Mouse (Mus musculus) Muller cell, postnatal 12 days (primary cell): ENCODE data around the gene Kcnj4.
A peak's percentile ranks its signal among the peaks of the same experiment; 100 is the strongest.
"Not testable (repeated sequence)": the region's sequence is repeated elsewhere in the genome, so short reads cannot be mapped to it uniquely, and the experiment has no call there.

Experiments
- DNase-seq: peaks from one replicate; pipeline ENCODE4 v3.0.0-alpha.2; 2015; ENCODE audit errors: inconsistent ontology term

The Kcnj4 gene

DNA sequence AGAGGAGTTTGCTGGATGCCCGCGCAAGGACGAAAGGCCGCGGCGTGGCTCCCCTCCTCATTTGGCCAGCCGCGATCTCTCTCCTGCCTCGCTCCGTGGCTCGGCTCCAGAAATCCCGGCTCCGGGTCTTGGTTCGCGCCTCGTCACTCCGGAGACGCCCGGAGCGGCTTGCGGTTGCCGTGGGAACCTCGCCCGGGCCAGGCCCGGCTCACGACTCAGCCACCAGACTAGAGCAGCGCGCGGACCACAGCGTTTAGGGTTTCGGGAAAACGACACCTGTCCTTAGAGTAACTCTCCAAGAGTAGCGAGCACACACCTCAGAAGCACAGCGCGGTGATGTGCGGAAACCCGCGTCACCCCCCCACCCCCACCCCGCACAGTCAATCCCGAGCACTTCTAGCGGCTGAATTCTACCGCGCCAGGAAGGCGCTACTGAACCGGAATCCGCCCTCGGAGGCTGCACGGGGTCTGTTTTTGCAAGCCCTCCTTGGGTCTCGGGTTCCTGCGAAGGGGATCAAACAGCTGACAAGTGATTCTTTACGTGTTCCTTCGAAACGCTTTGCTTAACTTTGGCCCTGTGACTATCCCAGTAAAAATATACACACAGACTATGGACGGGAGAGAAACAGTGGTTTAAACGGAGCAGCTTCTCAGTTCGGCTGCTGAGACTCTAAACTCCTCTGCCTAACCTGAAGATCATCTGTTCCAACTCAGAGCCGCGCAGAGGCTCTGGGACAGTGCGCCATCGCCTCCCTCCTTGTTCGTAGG is 6.7 kb upstream of the Kcnj4 start:
- DNase-seq, result peak; percentile 85

DNA sequence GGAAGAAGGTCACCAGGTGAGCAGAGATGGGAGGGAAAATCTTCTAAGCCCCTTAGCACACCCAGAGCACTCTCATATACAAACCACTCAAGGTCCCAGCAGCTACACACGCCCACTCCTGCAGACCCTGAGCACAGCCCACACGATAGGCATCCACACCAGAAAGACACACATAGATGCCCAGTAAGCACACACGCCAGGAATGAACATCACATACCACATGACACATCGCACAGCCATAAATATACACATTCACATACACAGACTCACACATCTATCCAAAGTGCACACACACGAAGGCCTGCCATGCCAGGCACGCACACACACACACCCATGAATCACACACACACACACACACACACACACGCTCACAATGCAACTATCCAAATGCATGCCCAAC is 5.4 kb upstream of the Kcnj4 start:
- DNase-seq, result no peak

DNA sequence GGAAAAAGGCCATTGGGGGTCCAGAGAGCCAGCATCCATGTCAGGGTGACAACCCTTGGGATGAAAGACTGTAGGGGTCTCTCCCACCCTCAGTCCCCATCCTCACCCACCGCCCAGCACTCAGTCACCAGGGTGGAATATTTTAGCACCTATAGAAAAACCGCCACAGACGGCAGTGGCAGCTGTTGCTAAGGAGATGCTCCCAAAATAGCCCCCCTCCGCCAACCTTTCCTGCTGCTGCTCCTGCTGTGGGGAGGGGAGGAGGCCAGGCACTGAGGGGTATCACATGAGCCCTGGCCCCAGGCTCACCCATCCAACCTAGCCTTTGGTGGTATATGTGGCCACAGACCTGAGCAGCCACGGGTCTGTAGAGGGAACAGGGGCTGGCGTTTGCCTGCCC is 5.0 kb upstream of the Kcnj4 start:
- DNase-seq, result no peak

DNA sequence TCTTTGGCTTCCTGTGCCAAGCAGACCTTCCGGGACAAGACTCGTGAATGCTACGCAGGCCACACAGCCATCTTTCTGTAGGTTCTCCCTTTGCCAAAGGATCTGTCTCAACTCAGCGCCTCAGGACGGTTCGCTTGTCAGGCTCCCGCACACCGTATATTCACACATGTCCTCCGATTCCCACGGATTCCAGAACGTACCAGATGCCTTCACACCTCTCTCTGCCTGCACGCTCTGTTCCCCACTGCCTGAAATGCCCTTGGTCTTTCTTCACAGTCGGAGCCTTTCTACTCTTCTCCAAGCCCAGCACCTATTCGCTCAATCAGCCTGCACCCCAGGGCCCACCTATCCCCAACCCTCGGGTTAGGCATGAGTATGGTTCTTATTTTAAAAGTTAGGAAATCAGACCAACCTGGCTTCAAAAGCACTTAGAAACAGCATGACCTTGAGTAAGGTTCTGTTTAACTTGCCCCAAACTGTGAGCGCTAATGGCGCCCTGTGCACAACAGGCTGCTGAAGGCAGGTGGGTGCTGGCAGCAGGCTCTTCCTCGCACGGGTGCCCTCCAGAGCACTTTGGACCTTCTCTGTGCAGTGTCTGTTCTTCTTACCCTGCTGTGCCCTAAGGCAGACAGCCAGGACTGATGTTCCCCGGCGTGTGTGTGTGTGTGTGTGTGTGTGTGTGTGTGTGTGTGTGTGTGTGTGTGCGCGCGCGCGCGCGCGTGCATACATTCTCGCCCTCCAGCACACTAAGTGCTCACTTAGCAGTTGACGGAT is 2.2 kb upstream of the Kcnj4 start:
- no peak for DNase-seq

DNA sequence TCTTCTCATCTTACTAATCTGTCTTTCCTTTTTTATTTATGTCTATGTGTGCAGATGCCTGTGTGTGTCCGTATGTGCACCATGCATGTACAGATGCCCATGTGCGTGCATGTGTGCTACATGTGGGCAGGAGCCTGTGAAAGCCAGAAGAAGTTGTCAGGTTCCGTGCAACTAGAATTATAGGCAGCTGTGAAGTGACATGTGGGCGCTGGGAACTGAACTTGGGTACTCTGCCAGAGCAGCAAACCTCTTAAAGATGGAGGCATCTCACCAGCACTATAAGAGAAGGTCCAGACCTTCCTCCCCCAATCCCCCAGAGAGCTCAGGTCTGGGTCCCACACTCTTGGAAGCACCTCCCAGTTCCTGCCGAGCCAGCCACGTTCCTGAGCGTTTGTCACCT is 1.4 kb upstream of the Kcnj4 start:
- no peak for DNase-seq

DNA sequence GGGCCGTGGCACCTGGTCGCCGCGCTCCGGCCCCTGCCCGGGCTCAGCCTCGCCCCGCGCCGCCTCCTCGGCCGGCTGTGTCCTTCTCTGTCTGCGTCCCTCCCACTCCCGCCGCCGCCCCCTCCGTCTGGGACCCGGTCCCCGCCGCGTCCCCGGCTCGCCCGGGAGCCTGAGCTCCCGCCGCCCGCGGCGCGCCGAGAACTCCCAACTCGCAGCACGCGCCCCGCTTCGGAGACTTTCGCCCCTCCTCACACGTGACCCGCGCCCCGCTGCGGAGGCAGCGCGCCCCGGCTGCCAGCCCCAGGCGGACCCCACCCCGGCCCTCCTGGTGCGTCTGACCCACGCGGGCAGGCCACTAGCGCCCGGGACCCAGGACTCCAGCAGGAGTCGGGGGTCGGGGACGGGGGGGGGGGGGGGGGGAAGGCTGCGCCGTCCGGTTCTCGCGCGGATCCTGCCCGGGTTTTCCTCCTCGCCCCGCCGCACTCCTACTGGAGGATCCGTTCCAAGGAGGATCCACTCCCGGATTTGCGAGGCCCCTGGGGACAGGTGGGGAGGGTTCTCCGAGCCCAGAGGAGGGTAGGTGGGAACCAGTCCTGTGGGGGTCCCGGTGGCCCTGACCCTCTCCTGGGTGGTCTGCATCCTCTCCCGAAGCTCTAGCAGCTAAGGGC is 709 bp upstream of the Kcnj4 start:
- DNase-seq, result peak; percentile 68

DNA sequence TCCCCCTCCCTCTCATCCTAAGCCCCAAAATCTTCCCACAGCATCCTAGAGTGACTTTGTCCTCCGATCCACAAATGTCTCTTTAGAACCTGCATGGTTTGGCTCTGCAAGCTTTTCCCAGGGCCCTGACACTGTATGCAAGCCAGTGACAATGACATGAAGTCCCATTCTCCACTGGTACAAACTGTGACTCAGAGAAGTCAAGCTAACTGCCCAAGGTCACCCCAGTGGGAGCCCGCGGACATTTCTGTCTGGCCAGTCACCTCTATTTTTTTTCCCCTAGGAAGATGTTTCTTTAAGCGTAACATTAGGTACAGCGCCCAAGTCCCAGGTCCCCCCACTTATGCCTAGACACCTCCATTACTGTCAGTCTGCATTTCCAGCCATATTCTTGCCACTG is 1.6 kb downstream of the Kcnj4 start:
- DNase-seq, result peak; percentile 40

DNA sequence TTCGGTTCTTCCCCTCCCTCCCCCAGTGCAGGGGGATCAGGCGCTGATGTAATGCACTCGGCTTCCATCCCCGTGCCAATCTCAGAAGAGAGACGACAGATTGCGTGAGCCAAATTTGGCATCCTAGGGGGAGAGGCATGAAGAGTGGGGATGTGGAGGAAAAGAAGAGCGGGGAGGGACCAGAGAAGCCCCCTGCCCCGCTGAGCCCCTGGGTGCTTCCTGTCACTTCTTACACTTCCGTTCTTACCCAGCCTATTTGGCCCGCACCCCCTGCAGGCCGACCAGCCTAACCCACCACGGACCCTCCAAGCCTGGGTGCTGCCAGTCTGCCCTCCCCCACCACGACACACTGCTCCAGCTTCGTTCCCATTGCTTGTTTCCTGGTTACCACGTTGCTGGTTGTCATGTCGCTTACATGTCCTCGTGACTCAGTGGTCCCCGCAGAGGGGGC is 2.1 kb downstream of the Kcnj4 start:
- no peak for DNase-seq

DNA sequence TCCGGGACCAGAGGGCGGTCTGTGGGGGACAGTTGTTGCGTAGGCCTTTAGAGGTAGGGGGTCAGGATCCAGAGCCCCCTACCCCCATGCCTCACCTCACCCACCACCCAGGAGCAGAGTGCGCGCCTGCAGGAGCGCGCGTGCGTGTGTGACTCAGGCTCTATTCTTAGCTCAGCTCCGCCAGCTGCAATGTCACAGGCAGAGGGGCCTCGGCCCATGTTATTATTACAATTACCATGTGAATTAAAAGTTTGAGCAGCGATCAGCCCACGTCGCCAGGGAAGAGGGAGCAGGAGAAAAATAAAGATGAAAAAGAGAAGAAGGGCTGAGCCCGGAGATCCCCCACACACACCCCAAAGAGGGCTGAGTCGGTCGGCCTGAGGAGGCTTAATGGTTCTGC is 4.9 kb downstream of the Kcnj4 start:
- DNase-seq, result no peak

DNA sequence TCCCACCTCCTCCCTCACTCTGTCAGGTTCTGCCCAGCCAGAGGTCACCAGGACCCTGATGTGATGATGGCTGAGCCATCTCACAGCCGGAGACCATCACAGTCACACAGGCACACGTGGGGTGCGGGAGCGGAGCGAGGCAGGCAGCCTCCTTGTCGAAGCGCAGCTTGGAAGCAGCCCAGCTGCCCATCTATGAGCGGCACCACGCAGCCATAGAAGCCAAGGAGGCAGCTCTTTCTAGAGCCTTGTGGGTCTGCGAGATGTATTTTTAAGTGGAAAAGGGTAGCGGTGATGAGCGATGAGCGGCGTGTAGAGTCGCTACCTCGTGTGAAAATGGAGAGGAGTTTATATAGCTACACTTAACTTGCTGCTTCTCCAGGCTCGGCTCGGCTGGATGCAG is 11.5 kb downstream of the Kcnj4 start:
- DNase-seq, result no peak

DNA sequence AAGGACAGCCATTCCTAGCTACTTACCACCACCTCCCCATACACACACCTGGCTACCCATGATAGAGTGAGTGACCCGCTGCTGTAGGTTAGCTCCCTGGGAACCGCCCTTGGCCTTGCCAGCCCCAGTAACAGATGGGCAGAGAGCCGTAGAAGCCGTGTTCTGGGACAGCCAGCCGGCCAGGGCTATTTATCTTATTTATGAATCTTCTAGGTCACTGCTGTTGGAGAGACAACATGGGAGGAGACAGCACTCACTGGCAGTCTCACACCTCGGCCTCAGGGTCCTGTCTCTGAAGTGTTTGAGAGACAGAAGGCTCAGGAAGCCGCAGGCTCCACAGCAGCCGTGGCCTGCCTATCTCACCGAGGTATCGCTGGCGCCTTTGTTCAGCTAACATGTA is 15.6 kb downstream of the Kcnj4 start:
- no peak for DNase-seq

DNA sequence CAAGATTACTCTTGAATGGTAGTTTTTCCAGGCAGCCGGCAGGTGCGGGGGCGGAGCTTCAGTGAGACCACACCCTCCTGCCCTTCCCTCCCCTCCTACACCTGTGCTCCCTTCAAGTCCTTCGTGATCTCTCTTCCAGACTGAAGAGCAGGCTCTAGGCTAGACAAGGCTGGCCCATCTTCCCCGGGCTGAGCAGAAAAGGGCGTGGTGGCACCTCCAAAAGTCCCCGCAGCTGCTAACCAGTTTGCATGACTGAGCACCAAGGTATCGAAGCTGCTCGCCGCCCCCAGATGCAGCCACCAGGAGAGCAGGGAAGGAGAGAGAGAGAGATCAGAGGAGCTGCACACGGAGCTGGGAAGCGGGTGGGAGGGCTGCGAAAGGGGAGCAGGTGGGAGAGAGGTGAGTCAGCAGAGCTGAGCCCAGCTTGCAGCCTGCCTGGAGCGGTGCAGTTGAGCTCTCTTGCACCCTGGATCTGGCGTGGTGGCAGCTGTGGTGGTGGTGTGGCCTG is 23.8 kb downstream of the Kcnj4 start:
- no peak for DNase-seq

DNA sequence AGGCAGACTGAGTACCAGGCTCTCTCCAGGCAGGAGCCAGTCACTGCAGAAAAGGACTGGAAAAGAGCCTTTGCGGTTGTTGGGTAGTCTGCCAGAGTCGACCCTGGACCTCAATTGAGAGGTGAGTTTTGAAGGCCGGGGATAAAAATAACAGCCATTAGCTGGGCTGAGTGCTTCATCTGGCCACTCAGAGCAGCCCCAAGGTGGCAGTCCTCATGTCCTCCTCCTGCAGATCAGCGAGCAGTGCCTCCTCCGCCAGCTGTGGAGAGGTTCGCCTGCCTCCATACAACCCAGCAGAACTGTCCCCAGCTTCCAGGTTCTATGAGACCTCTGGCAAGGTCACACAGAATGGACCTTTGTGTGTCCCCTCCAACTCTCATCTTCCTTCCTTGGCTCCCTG is 27.8 kb downstream of the Kcnj4 start:
- no peak for DNase-seq

DNA sequence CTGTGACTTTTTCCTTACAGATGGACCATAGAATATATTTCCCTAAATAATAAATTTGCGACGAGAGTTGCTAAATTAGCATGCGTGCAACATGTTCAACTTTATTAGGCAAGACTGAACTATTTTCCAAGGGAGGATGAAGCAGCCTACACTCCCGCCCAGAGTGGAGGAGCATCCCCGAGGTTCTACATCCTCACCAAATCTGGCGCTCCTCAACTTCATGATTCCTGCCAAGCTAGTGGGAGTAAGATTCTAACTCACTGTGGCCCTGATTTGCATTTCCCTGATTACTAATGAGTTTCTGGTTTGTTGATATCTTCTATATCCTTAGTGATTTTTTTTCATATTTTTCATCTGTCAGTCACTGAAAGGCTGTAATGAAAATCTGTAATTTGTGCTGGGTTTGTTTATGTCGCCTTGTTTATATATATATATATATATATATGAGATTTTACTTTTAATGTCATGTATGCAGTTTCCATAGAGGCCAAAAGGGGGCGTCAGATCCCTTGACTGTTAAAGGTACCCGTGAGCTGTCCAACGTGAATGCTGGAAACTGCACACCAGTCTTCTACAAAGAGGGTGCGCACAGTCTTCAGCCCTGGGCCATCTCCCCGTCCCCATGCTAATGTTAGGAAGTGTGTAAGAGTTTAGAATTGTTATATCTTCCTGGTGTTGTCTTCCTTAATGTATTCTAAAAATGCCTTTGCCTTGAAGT is 31.2 kb downstream of the Kcnj4 start:
- no peak for DNase-seq

DNA sequence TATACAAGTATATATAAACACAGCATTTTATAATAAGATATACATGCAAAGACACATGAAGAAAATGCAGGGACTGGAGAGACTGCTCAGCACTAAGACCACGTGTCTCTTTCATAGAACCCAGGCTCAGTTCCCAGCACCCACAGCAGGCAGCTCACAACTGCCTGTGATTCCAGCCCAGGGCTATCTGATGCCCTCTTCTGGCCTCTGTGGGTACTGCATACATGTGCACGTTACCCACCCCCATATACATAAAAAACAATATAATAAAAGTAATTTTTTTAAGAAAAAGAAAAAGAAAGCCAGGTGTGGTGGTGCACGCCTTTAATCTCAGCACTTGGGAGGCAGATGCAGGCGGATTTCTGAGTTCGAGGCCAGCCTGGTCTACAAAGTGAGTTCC is 32.0 kb downstream of the Kcnj4 start:
- DNase-seq, result no peak

DNA sequence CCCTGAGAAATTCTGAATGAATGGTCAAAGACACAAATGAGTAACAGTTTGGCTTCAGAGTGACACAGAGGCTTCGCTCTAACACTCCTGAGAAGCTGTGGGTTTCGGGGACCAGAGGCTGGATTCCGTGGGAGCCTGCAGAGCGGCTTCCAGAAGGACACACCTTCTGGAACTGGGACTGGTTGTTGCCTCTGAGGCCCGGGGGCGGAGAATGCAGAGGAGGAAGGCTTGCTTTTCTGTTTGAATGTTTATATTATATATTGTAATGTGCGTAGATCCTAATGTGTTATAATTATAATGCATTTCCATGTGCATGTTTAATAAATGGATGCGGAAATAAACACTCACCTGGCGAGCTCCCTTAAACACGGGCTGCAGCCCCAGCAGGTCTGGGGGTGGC is 33.9 kb downstream of the Kcnj4 start:
- no peak for DNase-seq

DNA sequence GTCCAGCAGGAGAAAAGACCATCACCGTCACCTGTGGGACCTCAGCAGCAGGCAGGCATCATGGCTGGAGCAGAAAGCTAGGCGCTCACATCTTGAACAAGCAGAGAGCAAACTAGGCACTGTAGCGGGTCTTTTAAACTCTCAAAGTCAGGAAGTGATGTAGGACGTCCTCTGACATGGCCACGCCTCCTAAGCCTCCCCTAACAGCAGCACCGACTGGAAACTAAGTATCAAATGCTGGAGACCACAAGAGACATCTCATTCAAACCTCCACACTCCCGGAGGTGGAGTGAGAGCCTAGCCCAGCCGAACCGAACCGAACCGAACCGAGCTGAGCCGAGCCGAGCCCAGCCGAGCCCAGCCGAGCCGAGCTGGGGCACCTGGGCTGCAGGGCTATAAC is 34.5 kb downstream of the Kcnj4 start:
- no peak for DNase-seq

DNA sequence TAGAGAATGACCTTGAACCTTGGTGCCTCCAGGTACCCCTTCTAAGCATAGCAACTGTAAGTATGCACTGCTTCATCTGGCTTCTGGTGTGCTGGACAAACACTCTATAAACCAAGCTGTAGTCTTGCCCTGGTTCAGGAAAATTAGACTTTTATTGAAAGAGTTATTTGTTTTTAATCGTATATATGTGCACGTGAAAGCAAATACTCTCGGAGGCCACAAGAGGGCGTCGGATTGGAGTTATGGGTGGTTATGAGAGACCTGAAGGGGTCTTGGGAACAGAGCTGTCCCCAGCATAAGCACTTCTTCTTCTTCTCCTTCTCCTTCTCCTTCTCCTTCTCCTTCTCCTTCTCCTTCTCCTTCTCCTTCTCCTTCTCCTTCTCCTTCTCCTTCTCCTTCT is 35.5 kb downstream of the Kcnj4 start:
- DNase-seq, result no peak

DNA sequence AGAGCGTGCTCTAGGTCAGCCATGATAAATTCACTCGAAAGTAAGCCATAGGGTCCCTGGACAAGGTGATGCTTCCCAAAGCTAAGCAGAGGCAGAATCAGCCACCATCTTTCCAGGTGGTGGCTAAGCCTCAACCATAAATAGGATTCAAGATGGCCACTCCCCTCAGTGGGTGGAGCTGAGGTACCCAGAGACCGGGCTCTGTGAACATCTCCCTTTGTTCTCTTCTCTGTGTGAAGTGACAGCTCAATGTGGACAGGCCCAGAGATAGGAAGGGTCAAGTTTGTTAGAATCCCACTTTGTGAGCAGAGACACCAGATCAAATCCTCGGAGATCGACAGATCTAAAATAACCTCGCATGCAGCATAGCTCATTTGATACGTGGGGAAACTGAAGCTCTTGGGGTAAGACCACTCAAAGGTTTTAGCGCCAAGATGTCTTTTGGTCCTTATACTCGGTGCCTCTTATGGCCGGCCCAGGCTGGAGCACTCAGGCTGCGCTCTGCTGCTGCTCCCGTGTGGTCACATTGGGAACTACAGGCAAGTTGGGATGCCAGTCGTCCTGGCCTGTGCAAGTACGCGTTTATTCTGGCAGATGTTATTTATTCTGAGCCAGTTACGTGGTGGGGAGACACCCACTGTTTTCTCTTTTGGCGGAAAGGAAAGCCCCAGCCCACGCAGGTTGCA is 38.3 kb downstream of the Kcnj4 start:
- peak; percentile 62 for DNase-seq

DNA sequence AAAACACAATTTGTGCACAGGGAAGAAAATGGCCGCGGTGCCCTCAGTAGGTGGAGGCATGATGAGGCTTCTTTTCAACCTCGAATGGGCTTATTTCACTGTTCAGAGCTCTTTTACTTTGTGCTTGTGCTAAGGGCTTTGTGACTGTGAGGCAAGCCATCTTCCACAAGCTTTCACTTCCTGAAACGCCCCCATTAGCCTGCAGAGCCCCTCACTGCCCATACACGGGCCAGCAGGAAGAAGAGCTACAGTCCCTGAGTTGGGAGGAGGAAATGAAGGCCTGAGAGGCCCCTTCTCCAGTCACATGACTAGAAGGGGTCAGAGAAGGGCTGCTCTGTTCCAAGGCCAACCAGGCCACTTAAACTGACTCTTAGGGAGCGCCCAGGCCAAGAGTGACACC is 48.5 kb downstream of the Kcnj4 start:
- DNase-seq, result no peak

DNA sequence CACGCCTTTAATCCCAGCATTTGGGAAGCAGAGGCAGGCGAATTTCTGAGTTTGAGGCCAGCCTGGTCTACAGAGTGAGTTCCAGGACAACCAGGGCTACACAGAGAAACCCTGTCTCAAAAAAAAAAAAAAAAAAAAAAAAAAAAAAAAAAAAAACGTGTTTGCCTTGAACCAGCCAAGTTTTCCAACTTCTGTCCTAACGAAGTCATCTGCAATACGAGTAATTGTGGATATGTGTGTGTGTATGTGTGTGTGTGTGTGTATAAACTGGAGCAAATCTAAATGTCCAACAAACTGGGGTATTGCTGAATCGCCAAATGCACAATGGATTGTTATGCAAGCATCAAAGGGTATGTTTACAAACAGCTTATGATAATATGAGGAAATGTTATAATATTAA is 48.9 kb downstream of the Kcnj4 start:
- DNase-seq, result not testable (repeated sequence)
